Mouse (Mus musculus): ENCODE measurements around the gene Lcorl.

DNA sequence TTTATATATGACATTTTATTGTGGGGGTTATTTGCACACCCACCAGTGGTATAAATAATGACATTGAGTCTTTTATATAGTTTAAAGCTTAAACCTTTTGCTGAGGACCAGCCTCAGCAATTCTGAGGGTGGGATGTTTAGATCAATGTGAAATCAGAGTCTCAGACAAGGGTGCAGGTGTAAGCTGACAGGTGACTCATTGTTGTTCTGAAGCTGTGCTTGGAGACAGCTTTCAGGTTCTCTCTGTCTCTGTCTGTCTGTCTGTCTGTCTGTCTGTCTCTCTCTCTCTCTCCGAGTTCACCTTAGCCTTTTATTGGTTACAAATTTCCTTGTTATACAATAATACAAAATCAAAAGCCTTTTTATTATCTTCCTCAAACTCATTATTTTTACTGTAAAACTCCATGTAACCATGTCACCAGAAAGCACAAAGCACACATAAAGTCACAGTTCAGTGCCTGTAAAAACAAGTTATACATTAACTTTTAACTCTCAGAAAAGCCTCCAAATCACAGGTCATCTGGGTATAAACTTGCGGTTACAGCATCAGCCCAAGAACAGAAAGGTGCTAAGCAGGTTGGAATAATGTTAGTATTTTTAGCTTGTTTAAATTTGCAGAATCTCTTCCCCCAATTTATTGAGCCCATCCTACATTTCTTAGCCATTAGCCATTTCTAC is 206.2 kb downstream of the Lcorl start:
- TF ChIP-seq CTCF (conservative IDR thresholded peaks at IDR 0.05 in 1 of 2, IDR thresholded peaks at IDR 0.05 in 1 of 2; ENCODE audit: low read depth in 2 of 2, low read length in 2 of 2) = no peak
- no peak for TF ChIP-seq CHD2 (IDR thresholded peaks at IDR 0.05; ENCODE audit: low read length)
- TF ChIP-seq USF1 (IDR thresholded peaks at IDR 0.05; ENCODE audit: low read depth, low read length) = no peak
- no peak for TF ChIP-seq PAX5 (IDR thresholded peaks at IDR 0.05; ENCODE audit: low read length)
- TF ChIP-seq ZC3H11A (IDR thresholded peaks at IDR 0.05; ENCODE audit: low read depth, low read length) = no peak
- TF ChIP-seq USF2 (conservative IDR thresholded peaks at IDR 0.05; ENCODE audit: low read depth, low read length) = no peak
- no peak for TF ChIP-seq MAFK (IDR thresholded peaks at IDR 0.05; ENCODE audit: insufficient replicate concordance, low read length)
- no peak for TF ChIP-seq CHD1 (IDR thresholded peaks at IDR 0.05; ENCODE audit: low read depth, low read length)
- TF ChIP-seq ZKSCAN1 (IDR thresholded peaks at IDR 0.05; ENCODE audit: borderline replicate concordance, low read depth, low read length) = no peak
- no peak for TF ChIP-seq EP300 (IDR thresholded peaks at IDR 0.05; ENCODE audit: low read length)
- no peak for TF ChIP-seq E2F4 (IDR thresholded peaks at IDR 0.05; ENCODE audit: insufficient replicate concordance, low read depth, low read length)
- no peak for TF ChIP-seq POLR2A (IDR thresholded peaks at IDR 0.05; ENCODE audit: low read depth, low read length)
- TF ChIP-seq TBP (conservative IDR thresholded peaks at IDR 0.05; ENCODE audit: low read depth, low read length) = no peak
